Mouse (Mus musculus) hindbrain, postnatal 0 days (tissue): Measurements from ENCODE around the gene Trip11. TPM values are rescaled to one million over a fixed set of nuclear protein-coding genes. Genes with fewer than 3 reads are reported as not detected.

Source experiments
- ATAC-seq: fragments of 200-750 bp; cut with Nextera tagmentation; 2 replicates; pipeline ENCODE4 v1.8.0; 2017; ENCODE audit warnings: mild to moderate bottlenecking, moderate TSS enrichment, moderate library complexity
- DNase-seq: peaks from one replicate; pipeline ENCODE4 v3.0.0-alpha.2; 2015; ENCODE audit warnings: low spot score
- H3K27ac ChIP-seq: fragments of 300-500 bp; sonication (generic); 2 replicates; pipeline ENCODE4 v1.5.1; 2014; ENCODE audit warnings: mild to moderate bottlenecking
- H3K27me3 ChIP-seq: fragments of 300-500 bp; sonication (generic); 2 replicates; pipeline ENCODE4 v1.6.1; 2014; ENCODE audit warnings: low read length, mixed read lengths; ENCODE audit not compliant: insufficient read depth
- H3K36me3 ChIP-seq: fragments of 300-500 bp; sonication (generic); 2 replicates; pipeline ENCODE4 v1.6.1; 2014; ENCODE audit warnings: low read length, mixed read lengths; ENCODE audit not compliant: insufficient read depth
- H3K4me1 ChIP-seq: fragments of 300-500 bp; sonication (generic); 2 replicates; pipeline ENCODE4 v1.6.1; 2014; ENCODE audit warnings: antibody characterized with exemption, low read length, mixed read lengths; ENCODE audit not compliant: insufficient read depth
- H3K4me2 ChIP-seq: fragments of 300-500 bp; sonication (generic); 2 replicates; pipeline ENCODE4 v1.6.1; 2014; ENCODE audit warnings: low read depth, mild to moderate bottlenecking, low read length, moderate library complexity, mixed read lengths
- H3K4me3 ChIP-seq: fragments of 300-500 bp; sonication (generic); 2 replicates; pipeline ENCODE4 v1.5.1; 2014; ENCODE audit warnings: low read length
- H3K9ac ChIP-seq: fragments of 300-500 bp; sonication (generic); replicated peaks from 2 replicates; pipeline ENCODE4 v1.6.1; 2014; ENCODE audit warnings: mild to moderate bottlenecking, low read length, moderate library complexity, mixed read lengths
- H3K9me3 ChIP-seq: fragments of 300-500 bp; sonication (generic); 2 replicates; pipeline ENCODE4 v1.6.1; 2016; ENCODE audit warnings: low read length, mixed read lengths
- CTCF ChIP-seq: IDR thresholded peaks from 2 replicates; pipeline ENCODE4 v1.5.1; 2016; ENCODE audit warnings: antibody characterized with exemption, control low read depth, low read depth
- WGBS: fragments of 180-500 bp; shearing (Covaris S2); extraction: QIAGEN DNeasy Blood & Tissue Kit; methylation state at CpG from one replicate; pipeline ENCODE4 v1.1.7; 2014; 5-methylcytosine and 5-hydroxymethylcytosine counted together
- polyA plus RNA-seq: library from polyadenylated mRNA; unstranded; fragments of >200 nt; fragmentation: Nextera tagmentation; extraction: Ambion mirVana; gene quantifications from 2 replicates; pipeline ENCODE4 v1.2.1, GENCODE M21; 2015
- total RNA-seq: library from RNA; depleted of rRNA; stranded (reverse); fragments of >200 nt; gene quantifications from 2 replicates; pipeline ENCODE4 v1.2.3, GENCODE M21; 2014

The Trip11 gene
- total and polyA plus RNA-seq, 2 experiments from 2014 or later, result 11.1 to 30.9 TPM

DNA sequence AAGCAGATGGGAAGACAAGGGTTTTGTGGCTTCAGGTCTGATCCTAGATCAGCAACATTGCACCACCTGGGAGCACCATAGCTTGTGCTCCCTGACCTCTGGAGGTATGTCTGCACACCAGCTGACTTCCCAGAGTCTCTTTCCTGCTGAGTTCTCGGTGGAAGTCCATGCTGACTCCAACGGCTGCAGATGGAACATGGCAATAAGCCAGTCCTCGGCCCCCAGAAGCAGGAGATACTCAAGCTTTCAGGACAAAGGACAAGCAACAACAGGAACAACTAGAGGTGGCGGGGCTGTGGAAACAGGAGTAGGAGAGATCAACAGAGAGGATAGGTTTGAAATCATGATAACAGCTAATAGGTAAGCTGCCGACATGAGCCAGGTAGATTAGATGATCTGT, 111.3 kb downstream of the Trip11 start:
- H3K4me3 ChIP-seq, result no peak overlapping the region
- WGBS, result 70% methylated on average over 5 of the region's 5 CpGs
- H3K27me3 ChIP-seq, result no peaks in the 10 kb centered on the region
- H3K9me3 ChIP-seq, result no peaks in the 10 kb centered on the region
- H3K36me3 ChIP-seq, result no peaks in the 10 kb centered on the region
- H3K4me2 ChIP-seq, result no peak overlapping the region
- H3K27ac ChIP-seq, result no peak overlapping the region
- no peak for DNase-seq
- TF ChIP-seq CTCF, result no peak
- H3K9ac ChIP-seq, result no peak overlapping the region
- ATAC-seq, result no peak
- no peaks in the 10 kb centered on the region for H3K4me1 ChIP-seq

DNA sequence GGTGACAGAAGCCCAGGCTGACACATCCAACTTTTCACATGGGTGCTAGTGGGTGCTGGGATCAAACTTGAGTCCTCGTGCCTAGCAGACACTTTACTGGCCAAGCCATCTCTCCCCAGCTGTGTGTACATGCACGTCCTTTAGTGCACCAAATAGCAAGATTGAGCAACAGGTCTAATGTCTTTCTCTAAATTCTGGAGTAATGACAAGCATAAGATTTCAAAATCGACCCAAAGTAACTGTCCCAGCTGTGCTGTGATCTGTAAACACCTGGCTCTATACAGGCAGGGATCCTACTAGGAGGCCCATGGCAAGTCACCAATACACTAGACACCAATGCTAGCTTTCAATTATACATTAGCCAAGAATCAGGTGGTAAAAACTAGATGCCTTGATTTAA, 112.0 kb downstream of the Trip11 start:
- Histone ChIP-seq H3K27me3 (no peaks in the 10 kb centered on the region), H3K4me2 (no peak overlapping the region), H3K9me3 (no peaks in the 10 kb centered on the region), H3K4me3 (no peak overlapping the region), H3K36me3 (no peaks in the 10 kb centered on the region), H3K9ac (no peak overlapping the region), H3K4me1 (no peaks in the 10 kb centered on the region), H3K27ac (no peak overlapping the region)
- 82% methylated on average over 3 of the region's 3 CpGs for WGBS
- no peak for TF ChIP-seq CTCF
- ATAC-seq, result no peak
- no peak for DNase-seq

DNA sequence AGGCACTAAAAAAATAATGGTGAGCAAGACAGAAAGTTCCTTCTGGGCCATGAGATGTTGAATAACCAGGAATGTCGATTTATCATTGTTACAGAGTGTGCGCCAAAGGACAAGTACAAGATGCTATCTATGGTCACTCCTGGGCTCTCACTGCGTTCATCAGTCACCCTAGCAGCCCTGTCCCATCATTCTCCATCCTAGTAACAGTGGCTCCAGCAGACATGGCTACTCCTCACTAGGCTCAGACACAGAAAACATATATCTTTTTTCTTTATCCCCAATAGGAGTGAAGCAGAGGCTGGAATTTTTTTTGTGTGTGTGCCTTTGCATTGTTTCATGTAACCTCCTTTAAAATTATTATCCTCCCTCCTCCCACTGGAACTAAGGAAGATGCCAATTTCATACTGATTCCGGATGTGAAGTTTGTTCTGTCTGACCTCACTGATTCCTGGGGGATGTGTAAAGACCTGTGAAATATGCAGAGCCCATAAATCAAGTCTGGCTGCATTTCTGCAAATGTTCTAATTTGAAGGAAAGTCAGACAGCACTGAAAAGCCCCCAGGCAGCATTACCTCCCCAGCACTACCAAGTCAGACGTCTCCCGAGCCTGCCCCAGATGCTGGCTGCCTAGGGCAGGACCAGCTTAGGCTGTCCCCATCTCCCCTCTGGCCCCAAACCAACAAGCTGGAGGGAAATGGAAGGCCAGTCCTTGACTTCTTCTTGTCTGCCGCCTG, 114.7 kb downstream of the Trip11 start:
- Histone ChIP-seq H3K9ac (no peak overlapping the region), H3K27ac (no peak overlapping the region), H3K9me3 (no peaks in the 10 kb centered on the region), H3K4me1 (no peaks in the 10 kb centered on the region), H3K27me3 (no peaks in the 10 kb centered on the region), H3K4me3 (no peak overlapping the region), H3K36me3 (no peaks in the 10 kb centered on the region), H3K4me2 (no peak overlapping the region)
- ATAC-seq (no peak), DNase-seq (no peak)
- WGBS, result 71% methylated on average over 7 of the region's 7 CpGs
- TF ChIP-seq CTCF, result no peak

DNA sequence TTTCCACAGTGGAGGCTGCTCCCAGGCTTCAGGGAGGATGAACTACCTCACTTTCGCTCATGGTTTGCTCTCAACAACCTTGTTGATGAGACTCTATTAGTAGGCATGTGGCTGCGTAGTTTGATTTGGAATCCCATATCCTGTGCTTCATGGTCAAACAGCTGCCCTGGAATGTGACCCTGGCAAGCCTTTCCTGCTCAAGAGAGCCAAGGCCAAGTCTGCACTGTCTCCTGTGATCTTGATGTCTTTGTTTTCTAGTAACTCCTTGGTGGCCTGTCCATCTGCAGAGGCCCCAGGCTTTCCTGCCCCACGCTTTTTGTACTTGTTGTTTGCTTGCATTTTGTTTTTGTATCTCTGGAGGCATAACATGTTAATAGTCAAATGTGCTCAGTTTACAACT, 118.6 kb downstream of the Trip11 start:
- ATAC-seq (no peak), DNase-seq (no peak)
- H3K4me3 ChIP-seq, result no peak overlapping the region
- H3K36me3 ChIP-seq, result no peaks in the 10 kb centered on the region
- H3K9me3 ChIP-seq, result no peaks in the 10 kb centered on the region
- no peak overlapping the region for H3K27ac ChIP-seq
- H3K4me1 ChIP-seq, result no peaks in the 10 kb centered on the region
- no peaks in the 10 kb centered on the region for H3K27me3 ChIP-seq
- no peak overlapping the region for H3K4me2 ChIP-seq
- no peak overlapping the region for H3K9ac ChIP-seq
- WGBS, result 77% methylated on average over 3 of the region's 3 CpGs
- no peak for TF ChIP-seq CTCF

DNA sequence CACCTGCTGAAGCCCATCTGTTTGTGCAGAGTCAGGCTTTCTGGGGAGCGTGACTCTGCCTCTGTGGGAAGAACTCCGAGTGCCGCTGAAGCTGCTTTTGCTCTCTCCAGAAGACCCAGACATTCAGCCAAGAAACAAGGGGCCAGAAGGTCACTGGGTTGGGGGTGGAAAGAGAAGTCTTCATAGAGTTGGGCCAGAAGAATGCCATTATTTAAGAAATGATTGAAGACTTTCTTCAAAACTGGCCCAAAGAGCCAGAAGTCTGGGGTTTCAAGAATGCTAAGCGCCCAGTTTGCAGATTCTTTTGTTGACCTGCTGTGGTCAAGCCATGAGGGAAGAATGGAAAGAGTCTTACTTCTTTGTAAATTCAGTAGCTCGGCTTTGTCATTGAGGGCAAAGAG, 119.8 kb downstream of the Trip11 start:
- Histone ChIP-seq H3K4me3 (no peak overlapping the region), H3K4me1 (no peaks in the 10 kb centered on the region), H3K36me3 (no peaks in the 10 kb centered on the region), H3K27ac (no peak overlapping the region), H3K9me3 (no peaks in the 10 kb centered on the region), H3K27me3 (no peaks in the 10 kb centered on the region), H3K4me2 (no peak overlapping the region), H3K9ac (no peak overlapping the region)
- DNase-seq (no peak), ATAC-seq (no peak)
- 60% methylated on average over 5 of the region's 5 CpGs for WGBS
- TF ChIP-seq CTCF, result no peak

DNA sequence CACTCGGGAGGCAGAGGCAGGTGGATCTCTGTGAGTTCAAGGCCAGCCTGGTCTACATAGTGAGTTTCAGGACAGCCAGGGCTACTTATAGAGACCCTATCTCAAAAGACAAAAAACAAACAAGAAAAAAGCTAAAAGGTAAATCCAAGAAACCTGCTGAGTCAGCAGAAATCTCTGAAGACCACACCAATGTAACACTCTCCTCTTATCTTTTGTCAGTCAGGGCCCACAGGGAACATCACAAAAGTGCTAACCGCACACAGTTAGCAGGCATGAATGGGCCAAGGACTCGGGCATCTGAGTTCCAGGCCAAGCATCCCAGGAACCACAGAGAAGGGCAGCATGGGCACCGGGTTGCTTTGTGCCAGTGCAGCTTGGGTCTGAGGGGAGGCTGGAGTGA, 120.4 kb downstream of the Trip11 start:
- no peak for DNase-seq
- ATAC-seq, result no peak
- no peaks in the 10 kb centered on the region for H3K4me1 ChIP-seq
- no peak overlapping the region for H3K4me2 ChIP-seq
- no peaks in the 10 kb centered on the region for H3K36me3 ChIP-seq
- no peaks in the 10 kb centered on the region for H3K9me3 ChIP-seq
- H3K4me3 ChIP-seq, result no peak overlapping the region
- no peaks in the 10 kb centered on the region for H3K27me3 ChIP-seq
- no peak overlapping the region for H3K27ac ChIP-seq
- no peak for TF ChIP-seq CTCF
- H3K9ac ChIP-seq, result no peak overlapping the region
- WGBS, result 83% methylated on average over 4 of the region's 4 CpGs

DNA sequence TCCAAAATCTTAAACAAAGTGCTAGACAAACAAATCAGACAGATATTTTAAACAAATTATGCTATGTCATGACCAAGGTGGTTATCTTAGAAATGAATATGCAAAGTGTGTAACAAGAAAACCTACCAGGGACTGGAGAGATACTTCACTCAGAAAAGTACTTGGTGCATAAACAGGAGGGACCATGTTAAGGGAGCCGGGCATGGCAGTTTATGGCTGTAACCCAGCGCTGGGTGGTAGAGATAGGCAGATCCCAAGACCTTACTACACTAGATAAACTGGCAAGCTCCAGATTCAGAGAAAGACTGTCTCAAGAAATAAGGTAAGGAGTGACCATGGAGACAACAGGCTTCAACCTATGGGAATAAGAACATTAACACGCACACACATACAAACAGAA, 123.3 kb downstream of the Trip11 start:
- Histone ChIP-seq H3K9ac (no peak overlapping the region), H3K4me3 (no peak overlapping the region), H3K9me3 (no peaks in the 10 kb centered on the region), H3K36me3 (no peaks in the 10 kb centered on the region), H3K27me3 (no peaks in the 10 kb centered on the region), H3K4me1 (no peaks in the 10 kb centered on the region), H3K4me2 (no peak overlapping the region), H3K27ac (no peak overlapping the region)
- DNase-seq (no peak), ATAC-seq (no peak)
- 95% methylated on average over 3 of the region's 3 CpGs for WGBS
- TF ChIP-seq CTCF, result no peak
